Mouse (Mus musculus) liver, embryonic 14.5 days (tissue): Measurements from ENCODE around the gene Gm7271. TPM values are rescaled to one million over a fixed set of nuclear protein-coding genes. Genes with fewer than 3 reads are reported as not detected.

Experiments used
- ATAC-seq: fragments of 200-750 bp; cut with Nextera tagmentation; 2 replicates; pipeline ENCODE4 v1.8.0; 2017; ENCODE audit warnings: moderate number of reproducible peaks, mild to moderate bottlenecking, moderate library complexity; ENCODE audit not compliant: insufficient read depth
- DNase-seq, 3 experiments: peaks; one replicate each; pipeline ENCODE4 v3.0.0-alpha.2; 2012 to 2013; ENCODE audit warnings: low read depth in 3 of 3, low spot score in 3 of 3
- H3K27ac ChIP-seq: fragments of 300-500 bp; sonication (generic); 2 replicates; pipeline ENCODE4 v1.5.1; 2014; ENCODE audit warnings: moderate library complexity, mild to moderate bottlenecking, control low read depth, inconsistent platforms
- H3K27me3 ChIP-seq: fragments of 300-500 bp; sonication (generic); 2 replicates; pipeline ENCODE4 v1.6.1; 2014; ENCODE audit warnings: mild to moderate bottlenecking, low read length, moderate library complexity; ENCODE audit not compliant: control insufficient read depth, insufficient read depth
- H3K36me3 ChIP-seq: fragments of 300-500 bp; sonication (generic); replicated peaks from 2 replicates; pipeline ENCODE4 v1.6.1; 2014; ENCODE audit warnings: low read depth; ENCODE audit not compliant: control insufficient read depth, insufficient read depth
- H3K4me1 ChIP-seq, 2 experiments: fragments of 200-500 bp in 1 of 2; fragments of 300-500 bp in 1 of 2; sonication (generic) in 1 of 2; replicated peaks; 2 replicates each; pipeline ENCODE4 v1.6.1; 2012 to 2014; ENCODE audit warnings: antibody characterized with exemption in 1 of 2, inconsistent platforms in 1 of 2, low read length in 1 of 2; ENCODE audit not compliant: control insufficient read depth in 2 of 2, insufficient read depth in 2 of 2
- H3K4me2 ChIP-seq: fragments of 300-500 bp; sonication (generic); 2 replicates; pipeline ENCODE4 v1.6.1; 2014; ENCODE audit warnings: low read depth, mild to moderate bottlenecking, control low read depth, moderate library complexity
- H3K4me3 ChIP-seq, 2 experiments: fragments of 200-500 bp in 1 of 2; fragments of 300-500 bp in 1 of 2; sonication (generic) in 1 of 2; 2 replicates each; pipeline ENCODE4 v1.5.1; 2012 to 2014; ENCODE audit warnings: low read depth in 2 of 2, low read length in 2 of 2, mild to moderate bottlenecking in 2 of 2, control low read depth in 1 of 2, inconsistent platforms in 1 of 2, moderate library complexity in 1 of 2; ENCODE audit not compliant: insufficient read depth in 1 of 2
- H3K9ac ChIP-seq: fragments of 300-500 bp; sonication (generic); replicated peaks from 2 replicates; pipeline ENCODE4 v1.6.1; 2014; ENCODE audit warnings: mild to moderate bottlenecking, control low read depth, moderate library complexity
- H3K9me3 ChIP-seq: fragments of 300-500 bp; sonication (generic); 2 replicates; pipeline ENCODE4 v1.6.1; 2016; ENCODE audit warnings: low read length, mixed read lengths; ENCODE audit not compliant: control insufficient read depth
- CTCF ChIP-seq: IDR thresholded peaks from 2 replicates; pipeline ENCODE4 v1.5.1; 2016; ENCODE audit warnings: antibody characterized with exemption, low read depth, control low read depth
- EP300 ChIP-seq: IDR thresholded peaks from 2 replicates; pipeline ENCODE4 v1.6.1; 2016; ENCODE audit warnings: antibody characterized with exemption, low read depth
- WGBS: fragments of 180-500 bp; shearing (Covaris S2); extraction: QIAGEN DNeasy Blood & Tissue Kit; methylation state at CpG from one replicate; pipeline ENCODE4 v1.1.7; 2014; ENCODE audit not compliant: insufficient replicate concordance; 5-methylcytosine and 5-hydroxymethylcytosine counted together
- polyA plus RNA-seq, 2 experiments: library from polyadenylated mRNA; depleted of rRNA in 1 of 2; stranded (reverse) in 1 of 2; unstranded in 1 of 2; fragments of >200 nt; fragmentation: Nextera tagmentation in 1 of 2; extraction: Ambion mirVana in 1 of 2; gene quantifications; 2 replicates each; pipeline versions ENCODE4 v1.2.1 to v1.2.3; 2012 to 2014

Gm7271 gene
- polyA plus RNA-seq, 2 experiments, result not detected

GRCm38 (mm10) chr5:76565321-76565720 lies 81.5 kb downstream of the Gm7271 start:
- no peak overlapping the region for H3K4me3 ChIP-seq
- TF ChIP-seq EP300 (no peak), CTCF (peak; percentile 100)
- no peaks in the 10 kb centered on the region for H3K27me3 ChIP-seq
- no peak; the same call in 1 of the 2 replicates for ATAC-seq
- no peak overlapping the region for H3K27ac ChIP-seq
- H3K9ac ChIP-seq, result no peak overlapping the region
- 17% methylated on average over 3 of the region's 3 CpGs for WGBS
- peak; percentile 51 to 58 (median 52) for DNase-seq
- H3K9me3 ChIP-seq, result no peaks in the 10 kb centered on the region
- H3K4me2 ChIP-seq, result no peak overlapping the region
- peaks cover 11% of the 10 kb centered on the region for H3K36me3 ChIP-seq
- no peaks in the 10 kb centered on the region for H3K4me1 ChIP-seq

Other genes with a start within 250 kb of the Gm7271 start
- 1.2 and 1.6 TPM in 2 replicates for gene Clock, start 179.2 kb upstream of the Gm7271 start, polyA plus RNA-seq (2012; rRNA removed)
- gene Clock, start 179.2 kb upstream of the Gm7271 start, polyA plus RNA-seq (2014; fragmentation: Nextera tagmentation; extraction: Ambion mirVana), result 1.7 TPM in 2 replicates
- not detected in 2 replicates for gene Pdcl2, start 152.9 kb upstream of the Gm7271 start, polyA plus RNA-seq (2012; rRNA removed)
- not detected in 2 replicates for gene Pdcl2, start 152.9 kb upstream of the Gm7271 start, polyA plus RNA-seq (2014; fragmentation: Nextera tagmentation; extraction: Ambion mirVana)
- not detected in 2 replicates for gene Nmu, start 120.3 kb upstream of the Gm7271 start, polyA plus RNA-seq (2012; rRNA removed)
- gene Nmu, start 120.3 kb upstream of the Gm7271 start, polyA plus RNA-seq (2014; fragmentation: Nextera tagmentation; extraction: Ambion mirVana), result not detected in 2 replicates
- gene Exoc1, start 45.3 kb downstream of the Gm7271 start, polyA plus RNA-seq (2012; rRNA removed), result 8.7 and 15.7 TPM in 2 replicates
- gene Exoc1, start 45.3 kb downstream of the Gm7271 start, polyA plus RNA-seq (2014; fragmentation: Nextera tagmentation; extraction: Ambion mirVana), result 8.1 and 10.0 TPM in 2 replicates
- 1.9 and 4.3 TPM in 2 replicates for gene Cep135, start 104.7 kb downstream of the Gm7271 start, polyA plus RNA-seq (2012; rRNA removed)
- 4.9 TPM in 2 replicates for gene Cep135, start 104.7 kb downstream of the Gm7271 start, polyA plus RNA-seq (2014; fragmentation: Nextera tagmentation; extraction: Ambion mirVana)
- 5.0 and 7.7 TPM in 2 replicates for gene C530008M17Rik, start 172.5 kb downstream of the Gm7271 start, polyA plus RNA-seq (2012; rRNA removed)
- gene C530008M17Rik, start 172.5 kb downstream of the Gm7271 start, polyA plus RNA-seq (2014; fragmentation: Nextera tagmentation; extraction: Ambion mirVana), result 4.3 and 5.2 TPM in 2 replicates